Mouse (Mus musculus) right cerebral cortex, postnatal 36 days (tissue): ENCODE measurements around the gene Rbp7.
"Not testable (repeated sequence)": the region's sequence is repeated elsewhere in the genome, so short reads cannot be mapped to it uniquely, and the experiment has no call there.

ENCODE experiments used
- DNase-seq, 2 experiments: peaks; one replicate each; pipeline ENCODE4 v3.0.0; 2022; ENCODE audit warnings: low spot score in 2 of 2, mixed read lengths in 1 of 2

The Rbp7 gene

DNA sequence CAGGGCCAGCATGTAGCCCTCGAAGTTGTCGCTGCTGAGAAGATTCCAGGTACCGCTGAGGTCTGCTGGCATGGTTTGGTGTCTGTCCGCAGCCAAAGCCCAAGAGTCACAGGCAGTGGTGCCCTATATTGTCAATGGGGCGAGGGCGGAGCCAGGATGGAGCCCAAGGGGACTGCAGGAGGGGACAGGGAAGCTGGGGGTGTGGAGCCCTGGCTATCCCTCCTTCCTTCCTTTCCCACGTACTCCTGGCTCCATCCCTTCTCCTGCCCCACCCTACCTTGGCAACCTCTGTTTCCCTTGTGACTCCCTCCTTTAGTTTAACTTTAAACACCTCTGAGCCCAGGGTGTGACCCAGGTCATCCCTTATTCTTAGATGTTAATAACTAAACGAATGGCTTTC lies at the start of gene Rbp7:
Rbp7 (minus strand) TSS at position 100 of the 400 bp plus-strand sequence.
- DNase-seq: no peak

DNA sequence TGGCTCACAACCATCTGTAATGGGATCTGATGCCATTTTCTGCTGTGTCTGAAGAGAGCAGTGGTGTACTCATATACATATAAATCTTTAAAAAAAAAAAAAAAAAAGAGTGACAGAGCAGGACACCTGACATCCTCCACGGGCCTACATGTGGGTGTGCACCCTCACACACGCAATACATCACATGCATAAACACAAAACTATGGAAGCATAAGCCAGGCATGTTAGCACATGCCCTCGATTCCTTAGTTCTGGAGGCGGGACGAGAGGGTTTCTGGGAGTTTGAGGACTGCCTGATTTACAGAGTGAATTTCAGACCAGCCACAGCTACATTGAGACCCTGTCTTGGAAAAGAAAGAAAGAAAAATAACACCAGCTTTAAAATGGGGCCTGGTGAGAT lies 49.6 kb upstream of the Rbp7 start:
- no peak for DNase-seq

DNA sequence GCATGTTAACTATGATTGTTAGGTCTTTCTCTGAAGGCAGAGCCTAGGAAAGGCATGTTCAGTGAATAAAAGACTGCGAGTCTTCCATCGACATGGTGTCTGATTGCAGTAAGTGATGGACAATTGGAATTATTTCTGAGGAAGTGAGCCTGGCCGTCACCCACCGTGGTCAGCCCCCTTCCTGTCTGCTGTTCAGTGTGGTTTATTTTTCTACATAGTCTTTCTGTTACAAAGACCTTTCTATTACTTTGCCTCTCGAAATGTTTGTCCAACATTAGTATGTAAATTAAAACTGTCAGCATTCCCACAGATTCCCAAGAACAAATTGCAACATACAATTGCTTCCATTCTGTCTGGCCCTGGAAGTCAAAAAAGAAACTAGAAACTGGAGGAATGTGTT lies 45.0 kb upstream of the Rbp7 start:
- DNase-seq: no peak

DNA sequence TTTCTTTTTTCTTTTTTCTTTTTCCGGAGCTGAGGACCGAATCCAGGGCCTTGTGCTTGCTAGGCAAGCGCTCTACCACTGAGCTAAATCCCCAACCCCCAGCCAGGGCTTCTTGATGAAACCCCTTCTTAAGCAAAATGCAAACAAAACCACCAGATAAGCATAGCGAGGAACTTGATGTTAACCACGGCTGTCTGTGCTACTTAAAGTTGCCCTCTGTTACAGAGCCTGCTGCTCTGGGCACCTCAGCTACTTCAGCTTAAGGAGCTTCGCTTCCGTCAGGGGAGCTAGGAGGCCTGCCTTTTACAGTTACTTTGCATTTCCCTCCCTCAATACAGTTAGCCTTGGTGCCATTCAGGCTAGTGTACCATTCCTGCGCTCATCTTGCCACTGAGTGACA lies 44.1 kb upstream of the Rbp7 start:
- no peak for DNase-seq

DNA sequence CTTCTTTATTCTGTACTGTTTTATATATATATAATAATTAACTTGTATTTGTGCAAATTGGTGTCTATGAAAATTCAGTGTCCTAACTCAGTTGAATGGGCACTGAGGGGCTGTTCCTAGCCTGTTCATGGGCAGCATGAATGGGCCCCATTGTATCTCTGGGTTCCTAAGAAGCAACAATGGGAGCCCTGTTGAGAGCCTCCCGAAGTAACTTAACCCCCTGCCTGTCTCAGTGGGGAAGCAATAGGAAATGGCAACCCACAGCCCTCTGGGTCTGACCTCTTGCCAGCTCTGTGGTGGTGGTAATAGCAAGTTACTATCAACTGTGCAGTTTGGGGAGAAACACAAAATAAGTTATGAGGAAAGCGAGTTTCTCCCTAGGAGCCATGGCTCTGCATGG lies 41.8 kb upstream of the Rbp7 start:
- DNase-seq: peak in 1 of 2 experiments; percentile 9

DNA sequence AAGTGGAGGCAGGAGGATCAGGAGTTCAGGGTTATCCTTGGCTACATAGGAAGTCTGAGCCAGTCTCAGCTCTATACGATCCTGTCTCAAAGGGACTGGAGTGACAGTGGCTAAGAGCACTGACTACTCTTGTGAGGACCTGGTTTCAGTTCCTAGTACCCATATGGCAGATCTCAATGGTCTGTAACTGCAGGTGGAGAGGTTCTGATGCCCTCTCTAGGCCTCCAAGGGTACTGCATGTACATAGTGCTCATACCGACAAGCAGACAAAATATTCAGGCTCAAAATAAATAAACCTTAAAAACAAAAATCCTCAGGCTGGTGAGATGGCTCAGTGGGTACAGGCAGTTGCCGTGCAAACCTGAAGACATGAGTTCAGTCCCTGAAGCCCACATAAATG lies 36.4 kb upstream of the Rbp7 start:
- DNase-seq: no peak

DNA sequence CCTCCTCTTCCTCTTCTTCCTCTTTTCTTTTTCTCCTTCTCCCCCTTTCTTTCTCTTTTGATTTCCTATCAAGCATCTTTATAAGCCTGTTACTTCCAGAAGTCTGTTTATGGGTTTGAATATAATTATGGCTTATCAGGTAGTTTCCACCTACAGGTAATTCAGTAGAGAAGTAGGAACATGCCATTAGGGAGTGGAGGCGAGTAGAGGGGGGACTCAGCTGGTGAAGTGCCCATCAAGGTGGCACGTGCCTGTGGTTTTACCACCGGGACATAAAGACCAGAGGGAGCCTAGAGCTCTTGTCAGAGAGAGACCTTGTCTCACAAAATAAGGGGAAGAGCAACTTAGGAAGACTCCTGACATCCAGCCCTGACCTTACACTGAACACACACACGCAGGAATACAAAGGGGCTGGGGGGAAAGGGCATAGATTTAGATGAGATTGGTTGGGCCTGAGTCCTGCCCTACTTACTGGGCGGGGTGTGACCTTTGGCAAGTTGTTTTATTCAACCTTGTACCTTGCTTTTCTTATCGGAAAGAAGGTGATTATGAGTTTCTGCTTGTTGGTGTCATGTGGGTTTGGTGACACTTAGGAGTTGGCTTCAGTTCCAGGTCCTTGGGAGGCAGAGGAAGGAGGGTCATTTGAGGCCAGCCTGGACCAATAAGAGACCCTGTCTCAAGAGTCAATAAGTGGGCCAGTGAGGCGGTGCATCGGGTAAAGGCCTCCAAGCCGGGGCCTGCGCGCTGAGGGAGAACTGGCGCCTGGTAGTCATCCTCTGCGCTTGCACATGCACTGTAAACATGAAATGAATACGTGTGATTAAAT lies 34.9 kb upstream of the Rbp7 start:
- no peak for DNase-seq

DNA sequence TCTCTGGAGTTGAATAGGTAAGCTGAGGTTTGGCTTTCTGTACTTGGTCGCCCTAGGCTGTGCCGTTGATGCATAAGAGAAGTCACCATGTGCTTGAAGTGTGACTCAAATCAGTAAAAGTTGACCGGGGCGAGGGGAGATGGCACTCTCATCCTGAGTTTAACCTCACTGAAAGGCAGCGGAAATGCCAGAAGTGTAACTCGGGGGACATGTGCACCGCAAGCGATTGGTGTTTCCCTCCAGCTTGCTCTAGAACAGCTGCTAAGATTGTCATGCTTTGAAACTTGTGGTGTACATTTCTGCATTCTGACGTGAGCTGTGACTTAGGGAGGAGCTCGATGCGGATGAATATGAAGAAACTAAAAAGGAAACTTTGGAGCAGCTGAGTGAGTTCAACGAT lies 33.0 kb upstream of the Rbp7 start:
- no peak for DNase-seq

DNA sequence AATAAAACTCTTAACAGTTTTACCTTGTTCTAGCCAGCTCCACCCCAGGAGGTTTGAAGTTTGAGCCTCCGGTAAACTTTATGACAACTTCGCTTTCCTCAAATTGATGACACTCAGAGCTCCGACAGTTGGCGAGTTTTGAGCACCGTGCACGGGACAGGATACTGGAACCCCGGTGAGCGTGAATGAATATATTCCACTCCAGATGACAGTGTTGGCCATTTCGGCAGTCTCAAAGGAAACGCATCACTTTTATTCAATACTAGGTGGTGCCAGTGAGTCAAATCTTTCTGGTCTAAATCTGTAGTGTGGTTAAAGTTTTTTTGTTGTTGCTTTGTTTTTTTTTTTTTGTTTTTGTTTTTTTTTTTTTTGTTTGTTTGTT lies 31.0 kb upstream of the Rbp7 start:
- no peak for DNase-seq

DNA sequence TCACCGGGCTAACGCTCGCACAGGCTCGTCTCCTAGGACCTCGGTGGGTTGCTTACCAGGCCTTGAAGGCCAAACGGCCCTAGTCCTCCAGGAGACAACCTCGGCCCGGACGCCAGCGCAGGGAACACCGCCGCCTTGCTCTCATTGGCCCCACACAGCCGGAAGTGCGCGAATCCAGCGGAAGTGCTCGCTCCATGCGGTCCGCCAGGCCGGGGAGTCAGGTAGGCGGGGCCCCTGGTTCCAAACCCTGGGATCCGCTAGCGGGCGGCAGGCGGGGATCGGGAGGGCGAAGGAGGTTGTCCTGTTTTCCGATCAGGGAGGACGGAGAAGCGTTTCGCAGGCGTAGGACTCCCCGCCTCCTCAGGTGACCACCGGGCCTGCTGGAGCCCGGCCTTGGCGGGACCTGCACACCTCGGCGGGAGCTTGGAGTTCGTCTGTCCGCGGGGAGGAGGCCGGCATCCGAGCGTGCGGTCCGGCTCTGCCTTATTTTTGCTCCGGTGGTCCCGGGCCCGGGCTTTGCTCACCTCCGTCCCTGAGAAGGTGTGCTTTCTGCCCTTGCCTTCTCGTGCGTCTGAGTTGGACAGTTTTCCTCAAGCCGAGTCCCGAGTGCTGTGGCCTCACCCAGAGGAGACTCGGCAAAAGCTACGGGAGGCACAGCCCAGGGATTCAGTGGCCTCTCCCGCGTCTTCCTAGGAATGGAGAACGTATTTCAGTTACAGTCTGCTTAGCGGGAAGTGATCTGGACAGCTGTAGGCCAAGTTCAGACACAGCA lies 30.5 kb upstream of the Rbp7 start, which contains the start of the genes Nmnat1 and Lzic:
Nmnat1 (minus strand) TSS at position 150 of the 772 bp plus-strand sequence.
Lzic (plus strand) TSS at position 177 of the 772 bp plus-strand sequence.
- DNase-seq: peak; percentile 87

DNA sequence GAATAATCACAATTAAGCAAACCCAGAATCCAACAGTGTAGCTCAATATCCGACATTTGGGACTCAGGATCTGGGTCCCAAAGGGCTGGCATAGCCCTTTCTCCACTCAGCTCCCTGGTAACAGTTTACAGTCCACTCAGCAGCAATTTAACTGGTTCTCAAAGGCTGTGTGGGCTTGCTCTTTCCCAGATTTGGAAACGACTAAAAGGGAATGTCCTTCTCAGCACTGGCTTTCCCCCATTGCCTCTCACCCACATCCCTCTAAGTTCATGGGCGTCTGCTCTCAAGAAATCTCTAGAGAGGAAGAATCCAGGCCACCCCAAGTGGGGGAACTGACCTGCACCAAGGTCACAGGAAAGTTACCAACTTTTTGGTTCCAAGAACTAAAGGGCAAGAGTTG lies 29.8 kb upstream of the Rbp7 start:
- DNase-seq: no peak

DNA sequence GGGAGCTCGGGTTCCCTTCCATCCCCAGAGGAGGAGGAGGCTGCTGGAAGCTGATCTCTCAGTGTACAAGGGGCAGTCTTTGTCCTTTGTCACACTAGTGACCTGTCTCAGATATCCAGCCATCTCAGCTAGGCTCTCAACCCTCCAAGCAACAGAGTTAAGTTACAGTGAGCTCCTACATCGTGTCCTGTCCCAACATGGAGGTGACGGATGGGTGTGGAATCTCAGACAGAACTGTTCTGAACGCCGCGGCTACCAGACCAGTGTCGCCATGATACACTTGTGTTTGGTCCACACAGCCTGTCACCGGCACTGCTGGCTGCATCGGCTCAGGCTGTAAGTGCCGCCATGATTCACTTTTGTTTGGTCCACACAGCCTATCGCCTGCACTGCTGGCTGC lies 22.3 kb upstream of the Rbp7 start, which contains the start of gene Tmem274:
Tmem274 (plus strand) TSS at position 301 of the 400 bp plus-strand sequence.
- DNase-seq: no peak

DNA sequence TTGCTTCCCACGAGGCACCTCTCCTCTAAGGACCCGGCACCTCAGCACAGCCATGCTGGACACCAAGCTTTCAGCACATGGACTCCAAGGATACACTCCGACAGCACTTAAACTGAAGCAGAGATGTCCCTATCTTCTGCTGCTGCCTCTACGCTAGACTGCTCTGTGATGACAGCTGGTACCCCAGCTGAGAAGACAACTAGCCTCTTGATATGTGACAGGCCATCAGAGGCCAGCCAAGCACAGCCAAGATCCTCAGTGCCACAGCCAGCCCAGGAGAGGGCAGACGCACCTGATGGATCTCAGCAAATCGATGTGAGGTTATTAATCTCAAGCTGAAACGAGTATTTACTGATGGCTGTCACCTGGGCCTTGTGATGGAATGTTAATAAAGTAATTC lies 20.3 kb upstream of the Rbp7 start:
- DNase-seq: no peak

DNA sequence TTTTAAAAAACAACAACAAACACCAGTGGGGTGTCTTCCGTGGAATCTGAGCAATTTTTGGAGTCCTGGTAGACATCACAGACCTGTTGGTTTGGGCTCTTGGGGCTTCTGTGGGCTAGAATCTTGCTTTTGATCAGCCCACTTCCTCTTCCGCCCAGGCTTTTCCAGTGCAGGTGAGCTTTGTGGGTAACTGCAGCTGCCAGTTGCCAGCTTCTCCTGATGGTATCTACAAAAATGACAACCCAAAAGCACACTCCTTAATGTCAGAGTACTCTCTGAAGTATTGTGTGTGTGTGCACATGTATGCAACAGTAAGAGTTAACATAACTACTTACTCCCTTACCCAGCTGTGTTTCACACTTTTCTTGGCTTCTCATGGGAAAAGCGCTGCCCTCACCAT lies 14.8 kb upstream of the Rbp7 start:
- no peak for DNase-seq

DNA sequence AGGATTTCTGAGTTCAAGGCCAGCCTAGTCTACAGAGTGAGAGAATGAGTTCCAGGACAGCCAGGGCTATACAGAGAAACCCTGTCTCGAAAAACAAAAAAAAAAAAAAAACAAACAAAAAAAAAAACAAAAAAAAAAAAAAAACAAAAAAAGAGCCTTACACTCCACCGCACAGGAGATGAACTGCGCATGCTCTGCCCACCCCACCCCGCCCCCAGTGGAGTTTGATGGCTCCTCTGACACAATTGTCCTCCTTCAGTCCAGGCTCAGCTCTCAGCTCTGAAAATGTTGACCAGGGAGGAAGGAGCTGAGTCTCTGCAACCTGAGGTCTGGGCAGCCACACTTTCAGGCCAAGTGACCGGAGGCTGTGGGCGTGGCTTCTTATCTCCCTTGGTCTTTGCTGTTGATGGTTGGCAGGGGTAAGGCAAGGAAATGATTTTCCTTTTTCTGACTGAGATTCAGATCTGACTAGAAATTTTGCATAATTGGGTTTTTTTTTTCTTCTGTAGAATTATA lies 8.7 kb upstream of the Rbp7 start:
- no peak for DNase-seq

DNA sequence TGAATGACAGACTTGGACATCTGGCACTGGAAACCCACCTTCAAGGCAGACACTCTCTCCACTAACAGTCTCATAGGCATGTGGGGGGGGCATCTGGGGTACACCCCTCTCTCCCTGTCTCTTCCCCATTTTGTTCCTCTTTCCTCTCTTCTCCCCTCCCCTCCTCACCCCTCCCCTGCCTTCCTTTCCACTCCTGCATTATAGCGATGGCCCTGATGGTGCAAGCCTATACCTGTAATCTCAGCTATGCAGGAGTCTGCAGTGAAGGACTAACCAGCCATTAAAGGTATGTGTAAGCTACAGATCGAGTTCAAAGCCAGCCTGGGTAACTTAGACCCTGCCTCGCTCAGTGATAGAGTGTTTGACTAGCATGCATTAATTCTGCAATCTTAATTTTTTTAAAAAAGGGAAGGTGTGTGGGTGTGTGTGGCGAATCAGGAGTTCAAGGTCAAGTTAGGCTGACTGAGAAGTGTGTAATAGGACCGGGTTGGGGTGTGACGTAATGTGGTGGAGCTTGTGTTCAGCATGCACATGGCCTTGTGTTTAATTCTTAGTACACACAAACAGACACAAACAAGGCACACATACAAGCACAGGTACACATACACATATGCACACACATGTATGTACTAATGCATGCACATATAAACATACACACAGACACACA lies 7.7 kb upstream of the Rbp7 start:
- DNase-seq: no peak

DNA sequence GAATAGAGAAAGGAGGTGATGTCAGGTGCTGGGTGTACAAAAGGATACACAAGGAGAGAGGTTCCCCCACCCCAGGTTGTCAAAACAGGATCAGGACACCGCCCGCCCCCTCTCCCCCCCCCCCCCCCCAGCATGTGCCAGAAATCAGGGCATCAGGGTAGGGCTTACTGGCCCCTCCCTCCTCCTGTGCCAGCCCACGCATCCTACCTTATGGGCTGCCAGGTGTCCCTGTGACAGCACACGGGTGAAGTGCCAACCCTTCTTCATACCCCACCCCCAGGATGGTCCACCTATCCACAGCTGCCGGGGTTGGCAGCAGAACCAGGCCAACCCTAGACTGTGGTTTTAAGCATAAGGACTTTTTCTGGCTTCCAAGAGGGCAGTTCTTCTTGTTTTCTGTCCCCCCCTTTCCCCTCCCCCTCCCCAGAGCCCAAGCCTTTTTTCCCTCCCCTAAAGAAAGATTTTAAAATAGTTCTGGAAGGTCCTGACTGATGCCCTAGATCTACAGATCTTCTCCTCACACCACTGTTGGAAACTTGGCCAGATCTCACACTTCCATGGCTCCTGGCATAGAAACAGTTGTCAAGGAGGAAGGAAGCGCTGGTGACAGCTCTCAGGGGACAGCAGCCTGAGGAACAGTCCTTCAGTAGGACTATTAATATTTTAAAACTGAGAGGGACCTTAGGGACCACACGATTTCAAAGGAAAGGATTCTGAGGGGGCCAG lies 7.0 kb upstream of the Rbp7 start:
- DNase-seq: no peak

DNA sequence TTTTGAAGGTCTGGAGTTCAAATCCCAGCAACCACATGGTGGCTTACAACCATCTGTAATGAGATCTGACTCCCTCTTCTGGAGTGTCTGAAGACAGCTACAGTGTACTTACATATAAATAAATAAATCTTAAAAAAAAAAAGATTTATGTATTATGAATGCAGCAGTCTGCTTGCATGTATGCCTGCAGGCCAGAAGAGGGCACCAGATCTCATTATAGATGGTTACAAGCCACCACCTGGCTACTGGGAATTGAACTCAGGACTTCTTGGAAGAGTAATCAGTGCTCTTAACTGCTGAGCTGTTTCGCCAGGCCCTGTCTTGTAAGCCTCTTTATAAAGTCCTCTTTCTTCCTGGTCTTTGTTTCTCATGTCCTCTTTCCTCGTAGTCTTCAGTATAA lies 5.7 kb upstream of the Rbp7 start:
- DNase-seq: not testable (repeated sequence)

DNA sequence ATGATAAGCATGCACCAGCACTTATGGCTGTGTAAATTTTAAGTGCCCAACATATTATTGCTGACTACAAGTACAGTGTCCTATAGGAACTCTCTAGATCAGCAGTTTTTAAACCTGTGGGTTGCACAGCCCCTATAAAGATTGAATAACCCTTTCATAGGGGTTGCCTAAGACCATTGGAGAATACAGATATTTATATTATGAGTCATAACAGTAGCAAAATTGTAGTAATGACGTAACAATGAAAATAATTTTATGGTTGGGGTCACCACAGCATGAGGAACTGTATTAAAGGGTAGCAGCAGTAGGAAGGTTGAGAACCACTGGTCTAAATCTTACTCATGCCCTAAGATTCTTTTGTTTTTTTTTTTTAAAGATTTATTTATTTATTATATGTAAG lies 4.6 kb upstream of the Rbp7 start:
- DNase-seq: no peak

DNA sequence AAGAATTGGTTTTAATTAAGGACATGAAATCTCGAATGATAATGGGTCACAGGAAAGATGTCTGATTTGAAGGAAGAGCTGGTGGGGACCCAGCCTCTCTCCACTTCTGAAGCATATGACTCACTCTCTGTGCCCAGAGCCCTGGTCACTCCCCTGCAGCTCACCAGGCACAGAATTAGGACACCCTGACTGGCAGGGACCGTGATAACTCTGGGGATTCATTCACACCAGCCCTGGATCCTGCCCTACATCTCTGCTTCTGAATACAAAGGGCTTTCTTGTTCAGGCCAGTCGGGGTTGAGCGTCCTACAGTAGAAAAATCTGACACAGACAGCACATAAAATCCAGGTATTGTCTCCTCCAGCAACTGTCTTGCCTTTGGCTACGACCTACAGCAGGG lies 3.7 kb upstream of the Rbp7 start:
- no peak for DNase-seq

DNA sequence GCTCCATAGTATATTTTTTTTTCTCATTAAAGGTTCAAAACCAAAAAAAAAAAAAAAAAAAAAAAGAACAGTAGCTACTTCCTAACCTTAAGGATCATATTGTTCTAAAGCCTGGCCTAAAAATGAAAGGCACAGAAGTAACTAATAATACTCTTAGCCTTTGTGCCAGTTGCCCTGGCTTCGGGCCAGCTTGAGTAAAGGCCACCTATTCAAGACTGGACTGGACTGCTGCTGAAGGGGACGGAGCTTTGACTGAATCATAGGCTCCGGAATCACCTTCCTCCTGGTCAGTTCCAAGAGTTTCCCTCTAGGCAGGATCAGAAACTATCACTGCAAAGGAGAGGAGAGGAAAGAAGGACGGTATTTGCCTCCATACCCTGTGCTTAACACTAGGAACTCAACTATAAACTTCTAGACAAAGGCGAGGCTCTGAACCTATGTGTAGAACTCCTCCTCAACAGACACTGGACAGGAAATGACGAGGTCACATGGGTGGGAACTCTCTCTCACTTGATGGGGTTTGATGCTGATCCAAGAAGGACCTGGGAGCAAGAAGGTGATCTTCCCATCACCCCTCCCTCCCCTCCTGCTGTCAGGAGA lies 3.2 kb upstream of the Rbp7 start:
- DNase-seq: no peak
